10 mouse cellular contexts compared by ENCODE assay signal in genomic region chr5:140194173-140194572, GRCm38 (mm10).
A peak's percentile ranks its signal among the peaks of the same experiment; 100 is the strongest.
DNase-seq lines count a peak whose midpoint lies in the region; ATAC-seq and TF ChIP-seq lines count a peak whose summit lies in the region.
"Had no signal": no experiment of that assay in that cellular context is flagged by ENCODE, and none has a peak within 500 bp of the region (broad histone marks: within the 10 kb centered on the region; RNA-seq: fewer than 3 reads in every experiment).

No protein-coding gene starts in this region.

- no peaks in the 10 kb centered on the region for H3K27me3 ChIP-seq in hindbrain, embryonic 10.5 days (ENCODE audit: insufficient read depth, poor library complexity, severe bottlenecking)
- H3K27me3 ChIP-seq in hindbrain, postnatal 0 days (ENCODE audit: insufficient read depth, low read length), result no peaks in the 10 kb centered on the region
- no peaks in the 10 kb centered on the region for H3K27me3 ChIP-seq in embryonic facial prominence, embryonic 14.5 days (replicated peaks; ENCODE audit: control insufficient read depth, insufficient read depth, low read length)
- H3K27me3 ChIP-seq in limb, embryonic 10.5 days (ENCODE audit: low read depth, poor library complexity, severe bottlenecking), result no peaks in the 10 kb centered on the region
- H3K27me3 ChIP-seq: heart, embryonic 13.5 days; limb, embryonic 15.5 days had no signal

- TF ChIP-seq POLR2A in olfactory bulb, adult 2 months (IDR thresholded peaks at IDR 0.05; ENCODE audit: insufficient read depth, low read depth, low read length), result no peak

- no peak for TF ChIP-seq CTCF in hindbrain, postnatal 0 days (IDR thresholded peaks at IDR 0.05; ENCODE audit: low read depth)
- no peak for TF ChIP-seq CTCF in olfactory bulb, adult 2 months (IDR thresholded peaks at IDR 0.05; ENCODE audit: insufficient read depth, low read depth, low read length)

- no peak for DNase-seq in hindbrain, embryonic 10.5 days (ENCODE audit: low spot score)
- DNase-seq in hindbrain, postnatal 0 days (ENCODE audit: low spot score), result no peak
- DNase-seq in embryonic facial prominence, embryonic 14.5 days (ENCODE audit: low spot score), result peak; percentile 49
- DNase-seq in heart, postnatal 36 days, result peak; percentile 20 to 31
- no peak for DNase-seq in c-Kit-positive CD71-positive TER-119-positive erythroid progenitor cells, embryonic 14.5 days (ENCODE audit: low spot score)
- DNase-seq in limb, embryonic 10.5 days (ENCODE audit: low spot score), result no peak

- ATAC-seq in hindbrain, postnatal 0 days, result no peak
- no peak for ATAC-seq in embryonic facial prominence, embryonic 14.5 days (ENCODE audit: low read depth)
- no peak for ATAC-seq in CD4-positive, CD25-positive, alpha-beta regulatory T cell, adult 4 months

- H3K9ac ChIP-seq in hindbrain, postnatal 0 days (replicated peaks; ENCODE audit: low read length), result no peak overlapping the region
- H3K9ac ChIP-seq in embryonic facial prominence, embryonic 14.5 days (ENCODE audit: low read depth, low read length), result no peak overlapping the region
- H3K9ac ChIP-seq: heart, embryonic 13.5 days; limb, embryonic 15.5 days had no signal

- H3K36me3 ChIP-seq in hindbrain, embryonic 10.5 days, result peaks cover 23% of the 10 kb centered on the region
- H3K36me3 ChIP-seq in hindbrain, postnatal 0 days (ENCODE audit: insufficient read depth, low read length), result no peaks in the 10 kb centered on the region
- H3K36me3 ChIP-seq in embryonic facial prominence, embryonic 14.5 days (ENCODE audit: control insufficient read depth, insufficient read depth, low read length), result no peaks in the 10 kb centered on the region
- peaks cover 28% of the 10 kb centered on the region for H3K36me3 ChIP-seq in limb, embryonic 10.5 days

- WGBS in hindbrain, embryonic 10.5 days, result 59% methylated on average over 11 of the region's 11 CpGs
- WGBS in hindbrain, postnatal 0 days, result 38% methylated on average over 11 of the region's 11 CpGs
- 53% methylated on average over 11 of the region's 11 CpGs for WGBS in embryonic facial prominence, embryonic 14.5 days
- 21% methylated on average over 11 of the region's 11 CpGs for WGBS in olfactory bulb, adult 2 months
- 81% methylated on average over 11 of the region's 11 CpGs for WGBS in limb, embryonic 10.5 days

- H3K4me3 ChIP-seq in hindbrain, embryonic 10.5 days, result no peak overlapping the region
- H3K4me3 ChIP-seq in hindbrain, postnatal 0 days (ENCODE audit: low read length), result no peak overlapping the region
- no peak overlapping the region for H3K4me3 ChIP-seq in embryonic facial prominence, embryonic 14.5 days (ENCODE audit: low read depth, low read length)
- no peak overlapping the region for H3K4me3 ChIP-seq in olfactory bulb, adult 2 months (ENCODE audit: insufficient read depth, low read depth, low read length)
- no peak overlapping the region for H3K4me3 ChIP-seq in limb, embryonic 10.5 days
- H3K4me3 ChIP-seq: heart, embryonic 13.5 days; limb, embryonic 15.5 days had no signal

- H3K9me3 ChIP-seq in hindbrain, embryonic 10.5 days, result no peaks in the 10 kb centered on the region
- H3K9me3 ChIP-seq in hindbrain, postnatal 0 days (ENCODE audit: low read length), result no peaks in the 10 kb centered on the region
- H3K9me3 ChIP-seq in embryonic facial prominence, embryonic 14.5 days (ENCODE audit: control insufficient read depth, low read length), result no peaks in the 10 kb centered on the region
- H3K9me3 ChIP-seq in limb, embryonic 10.5 days (replicated peaks), result no peaks in the 10 kb centered on the region
- H3K9me3 ChIP-seq: heart, embryonic 13.5 days; limb, embryonic 15.5 days had no signal

- peak overlapping the region; percentile 5; the same call in 1 of the 2 replicates for H3K27ac ChIP-seq in hindbrain, embryonic 10.5 days
- H3K27ac ChIP-seq in hindbrain, postnatal 0 days, result no peak overlapping the region
- no peak overlapping the region for H3K27ac ChIP-seq in embryonic facial prominence, embryonic 14.5 days (replicated peaks; ENCODE audit: low read depth, low read length)
- peak overlapping the region; percentile 64 for H3K27ac ChIP-seq in olfactory bulb, adult 2 months (ENCODE audit: insufficient read depth, low read depth, low read length)
- H3K27ac ChIP-seq in limb, embryonic 10.5 days, result no peak overlapping the region
- H3K27ac ChIP-seq: heart, embryonic 13.5 days; limb, embryonic 15.5 days had no signal

- peaks cover 31% of the 10 kb centered on the region for H3K4me1 ChIP-seq in hindbrain, embryonic 10.5 days (replicated peaks)
- no peaks in the 10 kb centered on the region for H3K4me1 ChIP-seq in hindbrain, postnatal 0 days (ENCODE audit: insufficient read depth, low read length)
- no peaks in the 10 kb centered on the region for H3K4me1 ChIP-seq in embryonic facial prominence, embryonic 14.5 days (ENCODE audit: control insufficient read depth, insufficient read depth, low read length)
- peaks cover 44% of the 10 kb centered on the region for H3K4me1 ChIP-seq in olfactory bulb, adult 2 months (ENCODE audit: control insufficient read depth, insufficient read depth, low read length)
- H3K4me1 ChIP-seq in limb, embryonic 10.5 days, result no peaks in the 10 kb centered on the region

- intact Hi-C loops in heart, postnatal 36 days (cut with DNase I), result loop anchor here (10.0 kb wide), 1 partner anchor 359 kb away; no protein-coding TSS in a partner anchor

- H3K4me2 ChIP-seq in hindbrain, postnatal 0 days (ENCODE audit: low read depth, low read length), result no peak overlapping the region
- H3K4me2 ChIP-seq in embryonic facial prominence, embryonic 14.5 days (ENCODE audit: low read depth, low read length), result no peak overlapping the region
- H3K4me2 ChIP-seq: heart, embryonic 13.5 days; limb, embryonic 15.5 days had no signal

Comparison
In these comparisons a context has a peak if more than half of its experiments do, and no peak if none do; other contexts are left out.
1. H3K27ac ChIP-seq: peak in hindbrain, embryonic 10.5 days (single experiment) and olfactory bulb, adult 2 months (single experiment); none in hindbrain, postnatal 0 days (single experiment), embryonic facial prominence, embryonic 14.5 days (single experiment) and limb, embryonic 10.5 days (single experiment).
2. DNase-seq: peak in embryonic facial prominence, embryonic 14.5 days (single experiment) and heart, postnatal 36 days (2 of 2); none in hindbrain, embryonic 10.5 days (single experiment), hindbrain, postnatal 0 days (single experiment), c-Kit-positive CD71-positive TER-119-positive erythroid progenitor cells, embryonic 14.5 days (single experiment) and limb, embryonic 10.5 days (single experiment).